In the genomic region with DNA sequence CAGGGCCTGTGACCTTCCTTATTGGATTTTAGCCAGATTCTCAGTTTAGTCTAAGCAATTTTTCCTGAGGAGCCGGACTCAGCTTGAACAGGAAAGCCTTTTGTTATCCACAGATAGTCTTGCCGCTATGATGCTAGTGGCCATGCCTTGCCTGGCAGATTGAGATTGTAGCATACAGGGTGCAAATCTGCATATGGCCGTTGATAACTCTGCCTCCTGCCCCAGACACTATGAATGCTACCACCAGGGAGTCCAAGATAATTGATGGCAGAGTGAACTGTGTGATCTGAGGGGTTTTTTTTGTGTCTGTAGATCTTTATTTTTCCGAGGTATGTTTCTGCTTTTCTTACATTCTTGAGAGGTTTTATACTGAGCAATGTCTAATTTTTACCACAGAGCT, we compare ENCODE assay signal across 7 mouse cellular contexts. TPM values are rescaled to one million over a fixed set of nuclear protein-coding genes. Genes with fewer than 3 reads are reported as not detected.
DNase-seq lines count a peak whose midpoint lies in the region; ATAC-seq and TF ChIP-seq lines count a peak whose summit lies in the region.
"Not testable (repeated sequence)": the region's sequence is repeated elsewhere in the genome, so short reads cannot be mapped to it uniquely, and the experiment has no call there.
"Had no signal": no experiment of that assay in that cellular context is flagged by ENCODE, and none has a peak within 500 bp of the region (broad histone marks: within the 10 kb centered on the region; RNA-seq: fewer than 3 reads in every experiment).

No protein-coding gene starts in this region.

- H3K36me3 ChIP-seq in heart, embryonic 16.5 days (ENCODE audit: control insufficient read depth, insufficient read depth); intestine, embryonic 15.5 days; liver, embryonic 12.5 days; liver, postnatal 0 days (replicated peaks; ENCODE audit: insufficient read depth, low read length); midbrain, embryonic 14.5 days (ENCODE audit: control insufficient read depth, insufficient read depth, low read length): not testable (repeated sequence)

- not testable (repeated sequence) for H3K4me1 ChIP-seq in heart, embryonic 16.5 days (ENCODE audit: control insufficient read depth, insufficient read depth, low read length); intestine, embryonic 15.5 days (replicated peaks); liver, embryonic 12.5 days; liver, postnatal 0 days (ENCODE audit: insufficient read depth); midbrain, embryonic 14.5 days (ENCODE audit: control insufficient read depth, insufficient read depth, low read length)

- not testable (repeated sequence) for H3K4me3 ChIP-seq in heart, embryonic 16.5 days (ENCODE audit: low read length); intestine, embryonic 15.5 days (replicated peaks); liver, embryonic 12.5 days; liver, postnatal 0 days (ENCODE audit: low read depth, low read length); midbrain, embryonic 14.5 days (replicated peaks; ENCODE audit: low read depth, low read length)

- not testable (repeated sequence) for H3K9me3 ChIP-seq in heart, embryonic 16.5 days (replicated peaks; ENCODE audit: control insufficient read depth, low read length); intestine, embryonic 15.5 days; liver, embryonic 12.5 days (replicated peaks); liver, postnatal 0 days (ENCODE audit: low read length); midbrain, embryonic 14.5 days (ENCODE audit: control insufficient read depth, low read length)

- no CpG with 5 or more reads among the region's 4 CpGs for WGBS in heart, embryonic 16.5 days
- WGBS in intestine, embryonic 15.5 days: 63% methylated on average over 1 of the region's 4 CpGs
- WGBS in liver, embryonic 12.5 days (ENCODE audit: insufficient replicate concordance): 70% methylated on average over 1 of the region's 4 CpGs
- WGBS in liver, postnatal 0 days (ENCODE audit: insufficient replicate concordance): no CpG with 5 or more reads among the region's 4 CpGs
- no CpG with 5 or more reads among the region's 4 CpGs for WGBS in midbrain, embryonic 14.5 days

- not testable (repeated sequence) for TF ChIP-seq CTCF in liver, postnatal 0 days (IDR thresholded peaks at IDR 0.05; ENCODE audit: low read depth)

- DNase-seq in liver, postnatal 0 days; midbrain, embryonic 14.5 days: not testable (repeated sequence)

- TF ChIP-seq EP300 in liver, postnatal 0 days (IDR thresholded peaks at IDR 0.05; ENCODE audit: low read depth): not testable (repeated sequence)

- H3K27ac ChIP-seq in heart, embryonic 16.5 days (ENCODE audit: low read length); intestine, embryonic 15.5 days; liver, embryonic 12.5 days; liver, postnatal 0 days (ENCODE audit: low read depth); midbrain, embryonic 14.5 days (replicated peaks; ENCODE audit: low read depth, low read length): not testable (repeated sequence)

- H3K4me2 ChIP-seq in heart, embryonic 16.5 days (ENCODE audit: low read depth, low read length); intestine, embryonic 15.5 days (replicated peaks); liver, embryonic 12.5 days; liver, postnatal 0 days (ENCODE audit: low read depth, low read length); midbrain, embryonic 14.5 days (ENCODE audit: low read length): not testable (repeated sequence)

- not testable (repeated sequence) for H3K27me3 ChIP-seq in heart, embryonic 16.5 days (ENCODE audit: control insufficient read depth, insufficient read depth, low read length); intestine, embryonic 15.5 days (replicated peaks); liver, embryonic 12.5 days (replicated peaks); liver, postnatal 0 days (ENCODE audit: insufficient read depth, low read length); midbrain, embryonic 14.5 days (ENCODE audit: control insufficient read depth, insufficient read depth, low read length)

- ATAC-seq in erythroid progenitor cell, adult 5-6 weeks (replicated peaks; ENCODE audit: low FRiP score, poor library complexity, severe bottlenecking): 0 out of 2 replicates have a peak, but pooled peaks have one; percentile 41
- ATAC-seq in heart, embryonic 16.5 days (replicated peaks; ENCODE audit: extremely low read depth, insufficient read depth, low FRiP score): 0 out of 2 replicates have a peak, but pooled peaks have one; percentile 37
- ATAC-seq in intestine, embryonic 15.5 days: 0 out of 2 replicates have a peak, but pooled peaks have one; percentile 15
- peak; percentile 66 for ATAC-seq in liver, embryonic 12.5 days
- peak; percentile 41; the same call in 1 of the 2 replicates for ATAC-seq in liver, postnatal 0 days
- peak; percentile 40; the same call in 1 of the 2 replicates for ATAC-seq in midbrain, embryonic 14.5 days (ENCODE audit: low FRiP score, low TSS enrichment)

- H3K9ac ChIP-seq in heart, embryonic 16.5 days (ENCODE audit: low read length); intestine, embryonic 15.5 days; liver, embryonic 12.5 days; liver, postnatal 0 days (replicated peaks); midbrain, embryonic 14.5 days (replicated peaks; ENCODE audit: low read length): not testable (repeated sequence)

RNA-seq across cellular contexts. Expression of a gene that starts 39.7 kb away (rescaled TPM):
- 5.9 and 7.9 TPM in 2 replicates for total RNA-seq in erythroid progenitor cell, adult 5-6 weeks (2015; ENCODE audit: low replicate concordance)
- 5.1 and 16.9 TPM in 2 replicates for total RNA-seq in erythroid progenitor cell, adult 5-6 weeks (2017; ENCODE audit: low replicate concordance)
- 4.3 and 5.3 TPM in 2 replicates for polyA plus RNA-seq in heart, embryonic 16.5 days (2015; fragmentation: Nextera tagmentation; extraction: Ambion mirVana)
- polyA plus RNA-seq in intestine, embryonic 15.5 days (2015; fragmentation: Nextera tagmentation; extraction: Ambion mirVana): 8.7 and 8.9 TPM in 2 replicates
- polyA plus RNA-seq in liver, embryonic 12.5 days (2016; fragmentation: Nextera tagmentation; extraction: Ambion mirVana): 6.8 and 8.6 TPM in 2 replicates
- 2.0 and 2.2 TPM in 2 replicates for polyA plus RNA-seq in liver, postnatal 0 days (2015; fragmentation: Nextera tagmentation; extraction: Ambion mirVana)
- polyA plus RNA-seq in midbrain, embryonic 14.5 days (2014; fragmentation: Nextera tagmentation; extraction: Ambion mirVana): 6.3 TPM in 2 replicates
- polyA plus RNA-seq: small intestine, adult 2 months had no signal

Comparison
In these comparisons a context has a peak if more than half of its experiments do, and no peak if none do; other contexts are left out.
1. ATAC-seq: peak in every context shown above with its lines; median percentile 66 in liver, embryonic 12.5 days; 41 in erythroid progenitor cell, adult 5-6 weeks; 41 in liver, postnatal 0 days; 40 in midbrain, embryonic 14.5 days; 37 in heart, embryonic 16.5 days; 15 in intestine, embryonic 15.5 days.